Mouse (Mus musculus) thymus, postnatal 25 days (tissue): ENCODE measurements around the gene Pla1a.

Experiments
- DNase-seq: peaks from one replicate; pipeline ENCODE4 v3.0.0; 2022

The Pla1a gene

DNA sequence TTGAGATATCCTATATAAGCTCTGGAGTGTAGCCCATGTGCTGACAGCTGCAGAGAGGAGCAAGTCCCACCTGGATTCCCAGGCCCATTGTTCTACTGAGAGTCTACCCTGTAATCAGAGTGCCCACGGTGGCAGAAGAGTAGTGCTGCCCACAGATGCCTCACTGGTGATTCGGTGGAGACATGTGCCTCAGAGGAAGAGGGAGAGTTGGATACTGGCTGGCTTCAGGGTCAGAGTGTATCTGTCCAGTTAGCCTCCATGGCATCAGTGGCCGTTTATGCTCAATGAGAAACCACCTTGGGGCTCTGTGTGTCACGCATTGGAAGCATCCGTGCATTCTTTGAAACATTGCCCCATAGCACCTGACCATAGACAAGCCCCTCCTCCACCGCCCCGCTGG is 69.3 kb downstream of the Pla1a start:
- DNase-seq: no peak

DNA sequence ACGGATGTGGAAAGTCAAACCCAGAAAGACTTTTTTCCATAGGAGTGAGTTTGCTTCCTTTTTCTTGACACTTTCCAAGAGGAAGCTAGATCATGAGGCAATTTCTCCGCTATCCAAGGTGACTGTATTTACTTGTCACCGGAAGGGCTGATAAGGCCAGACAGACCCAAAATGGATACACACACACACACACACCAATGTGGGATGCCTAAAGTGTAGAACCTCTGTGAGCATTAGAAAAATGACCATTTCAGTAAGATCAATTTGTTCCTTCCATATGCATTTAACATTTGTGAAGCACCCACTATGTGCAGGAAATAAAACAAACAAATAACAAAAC is 69.7 kb downstream of the Pla1a start:
- no peak for DNase-seq

DNA sequence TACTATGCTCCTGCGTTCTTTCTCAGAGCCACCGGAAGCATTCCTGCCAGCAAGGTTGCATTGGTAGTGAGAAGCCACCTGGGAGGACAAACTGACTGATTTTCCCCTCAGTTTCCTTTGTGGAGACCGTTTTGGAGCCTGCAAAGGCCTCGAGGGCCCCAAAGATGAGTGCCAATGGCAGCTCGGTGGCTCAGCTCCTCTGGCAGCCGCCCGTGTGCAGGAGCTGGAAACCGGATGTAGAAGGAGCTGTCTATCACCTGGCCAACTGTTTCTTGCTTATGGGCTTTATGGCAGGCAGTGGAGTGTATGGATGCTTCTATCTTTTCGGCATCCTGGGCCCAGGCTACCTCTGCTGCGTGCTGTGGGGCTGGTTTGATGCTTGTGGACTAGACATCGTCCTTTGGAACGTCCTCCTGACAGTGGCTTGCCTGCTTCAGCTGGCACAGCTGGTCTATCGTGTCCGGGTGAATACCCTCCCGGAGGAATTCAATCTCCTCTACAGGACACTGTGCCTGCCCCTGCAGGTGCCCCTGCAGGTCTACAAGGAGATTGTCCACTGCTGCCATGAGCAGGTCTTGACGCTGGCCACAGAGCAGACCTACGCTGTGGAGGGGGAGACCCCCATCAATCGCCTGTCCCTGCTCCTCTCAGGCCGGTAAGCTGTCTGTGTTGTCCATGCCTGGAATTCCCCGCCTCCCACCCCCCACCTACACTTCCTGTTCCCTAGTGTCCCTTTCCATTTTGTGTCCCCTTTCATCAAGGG is 70.3 kb downstream of the Pla1a start:
- no peak for DNase-seq

DNA sequence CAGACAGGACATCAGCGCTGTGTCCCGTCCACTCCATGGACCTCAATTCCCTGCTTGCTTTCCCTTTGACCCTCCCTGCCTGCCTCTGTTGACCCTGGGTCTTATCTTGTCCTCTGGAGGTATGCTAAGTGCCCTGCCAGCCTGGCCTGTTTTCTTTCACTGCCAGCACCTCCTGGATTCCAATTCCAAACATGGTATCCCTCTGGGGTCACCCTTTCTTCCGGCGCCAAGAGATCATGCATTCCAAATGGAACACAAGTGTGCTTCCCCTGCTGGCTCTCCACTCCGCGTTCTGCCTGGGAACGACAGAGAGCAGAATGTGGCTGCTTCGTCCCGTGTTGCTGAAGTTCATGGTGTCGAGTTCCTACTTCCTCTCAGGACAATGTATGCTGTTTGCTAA is 71.0 kb downstream of the Pla1a start, which contains the start of gene Popdc2:
Gene Popdc2, plus strand, starts transcription at position 277 of the 400 bp plus-strand sequence.
- no peak for DNase-seq

DNA sequence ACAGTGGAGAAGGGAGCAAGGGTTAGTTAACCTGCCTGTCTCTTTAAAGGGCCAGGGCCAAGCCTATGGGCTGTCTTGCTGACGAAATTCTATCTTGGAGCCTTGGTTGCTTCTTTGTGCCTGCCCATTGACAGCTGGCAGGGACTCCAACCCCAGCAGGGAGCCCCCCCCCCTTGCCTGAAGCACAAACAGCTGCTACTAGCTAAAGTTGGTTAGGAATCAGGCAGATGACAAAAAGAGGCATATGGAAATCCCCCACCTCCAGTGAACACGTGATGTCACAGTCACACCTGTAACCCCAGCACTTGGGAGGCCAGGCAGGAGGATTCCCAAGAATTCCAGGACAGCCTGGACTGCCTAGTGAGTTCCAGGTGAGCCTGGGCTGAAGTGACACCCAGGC is 72.6 kb downstream of the Pla1a start:
- DNase-seq: no peak

DNA sequence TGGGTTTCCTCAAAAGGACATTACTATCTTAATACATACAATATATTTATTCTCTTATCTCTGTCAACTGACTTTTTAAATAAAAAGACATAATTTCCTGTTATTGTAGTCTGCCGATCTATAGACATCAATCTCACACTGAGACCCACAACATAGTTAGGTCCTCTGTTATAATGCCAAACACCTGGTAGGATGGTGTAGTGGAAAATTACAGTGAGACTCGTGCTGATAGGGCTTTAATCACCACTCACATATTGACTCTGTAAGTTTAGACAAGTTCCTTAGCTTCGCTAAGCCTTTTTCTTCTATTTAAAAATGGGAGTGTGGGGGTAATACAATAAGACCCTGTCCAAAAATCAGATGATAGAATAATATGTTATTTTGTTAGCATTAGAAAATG is 73.1 kb downstream of the Pla1a start:
- no peak for DNase-seq

DNA sequence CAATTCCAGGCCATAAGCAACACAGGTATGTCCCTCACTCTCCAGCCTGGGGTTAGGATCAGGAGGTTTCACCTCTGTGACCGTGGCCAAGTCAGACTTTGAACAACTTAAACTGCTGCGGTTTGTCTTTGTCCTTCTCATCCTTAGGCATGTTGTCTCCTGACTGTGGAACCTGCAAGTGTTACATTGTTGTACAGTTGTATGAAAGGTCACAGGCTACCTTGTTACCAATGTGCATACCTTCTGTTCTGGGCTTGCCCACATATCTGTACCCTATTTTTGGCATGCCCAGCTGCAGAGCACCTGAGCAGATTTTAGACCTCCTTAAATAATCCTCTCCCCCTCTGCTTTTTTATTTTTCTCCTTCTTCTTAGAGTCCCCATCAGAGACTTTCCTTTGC is 73.7 kb downstream of the Pla1a start:
- DNase-seq: no peak

DNA sequence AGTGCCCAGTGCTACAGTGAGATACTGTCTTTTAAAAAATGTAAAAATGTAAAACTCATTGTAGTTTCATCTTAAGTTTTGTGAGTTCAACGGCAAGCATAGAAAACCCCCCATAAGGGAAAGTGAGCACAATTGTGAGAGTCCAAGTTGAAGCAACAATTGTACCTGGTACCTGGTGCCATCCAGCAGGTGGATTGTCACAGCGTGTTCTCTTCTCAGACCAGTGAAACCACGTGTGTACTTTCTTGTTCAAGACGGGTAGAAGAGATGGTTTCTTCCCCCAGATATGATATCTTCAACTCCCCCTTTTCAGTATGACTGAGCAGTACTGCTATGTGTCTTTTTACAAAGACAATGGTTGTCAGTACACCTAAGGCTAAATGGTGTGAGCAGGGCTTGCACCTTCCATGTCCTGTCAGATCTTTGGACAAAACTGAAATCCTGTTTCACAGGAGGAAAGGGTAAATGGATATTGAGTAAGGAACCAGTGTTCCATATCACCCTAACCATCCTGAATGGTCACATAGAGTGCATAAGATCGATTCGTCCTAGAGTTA is 74.6 kb downstream of the Pla1a start:
- no peak for DNase-seq

DNA sequence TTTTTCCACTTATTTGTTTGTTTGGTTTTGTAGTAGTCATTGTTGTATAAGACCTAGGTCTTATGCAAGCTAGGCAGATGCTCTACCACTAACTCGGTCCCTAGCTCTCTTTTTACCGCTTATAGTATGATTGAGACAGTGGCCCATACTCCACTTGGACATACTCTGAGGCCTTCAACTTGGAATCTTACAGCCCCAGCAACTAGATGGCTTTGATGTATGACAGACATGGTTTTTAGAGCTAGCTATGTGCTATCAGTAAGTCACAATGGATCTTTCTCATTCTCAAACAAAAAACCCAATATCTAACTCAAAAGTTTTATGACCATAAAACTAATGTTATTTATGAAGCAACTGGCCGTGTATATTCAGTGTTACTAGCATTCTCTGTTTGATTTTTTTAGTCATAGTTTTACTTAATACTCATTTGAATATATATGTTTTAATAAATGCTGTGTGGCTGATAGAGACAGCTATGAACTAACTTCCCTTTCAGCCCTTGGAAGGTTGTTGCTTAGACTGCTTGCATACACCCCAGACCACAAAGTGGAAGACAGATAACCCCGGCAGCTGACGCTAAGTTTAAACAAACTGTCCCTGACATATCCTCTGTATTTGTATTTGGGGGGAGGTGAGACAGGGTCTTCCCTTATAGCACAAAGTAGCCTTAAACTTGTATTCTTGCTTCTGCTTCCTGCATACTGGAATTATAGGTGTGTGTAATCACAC is 78.6 kb downstream of the Pla1a start:
- DNase-seq: no peak

DNA sequence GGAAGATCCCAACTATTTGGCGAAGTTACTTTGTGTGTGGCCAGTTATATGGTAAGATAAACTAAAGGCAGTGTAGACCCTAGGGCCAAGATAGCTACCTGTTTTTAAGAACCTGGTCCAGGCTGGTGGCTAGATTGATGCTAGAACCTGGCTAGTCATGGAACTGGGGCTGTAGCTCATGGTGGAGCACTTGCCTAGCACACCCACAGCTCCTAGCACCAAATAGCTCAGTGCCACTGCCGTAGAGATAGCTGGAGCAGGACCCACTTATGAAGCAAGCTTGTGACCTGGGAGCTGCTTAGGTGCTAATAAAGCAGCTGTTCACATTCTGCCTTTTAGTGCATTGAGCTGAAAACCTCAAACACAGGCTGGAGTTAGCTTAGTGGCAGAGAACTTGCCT is 79.3 kb downstream of the Pla1a start:
- DNase-seq: no peak

DNA sequence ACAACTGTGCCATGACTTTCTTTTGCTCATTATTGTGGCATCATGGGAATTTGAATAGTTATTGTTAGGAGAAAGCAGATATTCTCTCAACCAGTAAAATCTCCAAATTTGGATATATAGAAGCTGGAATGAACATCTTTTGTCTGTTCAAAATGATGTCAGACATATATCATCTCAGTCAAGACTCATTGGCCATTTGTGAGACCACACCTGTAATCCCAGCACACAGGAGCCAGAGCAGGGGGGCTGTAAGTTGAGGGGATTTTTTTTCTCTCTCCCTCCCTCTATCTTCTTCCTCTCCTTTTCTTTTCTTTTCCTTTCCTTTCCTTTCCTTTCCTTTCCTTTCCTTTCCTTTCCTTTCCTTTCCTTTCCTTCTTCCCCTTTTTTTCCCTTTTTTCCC is 80.1 kb downstream of the Pla1a start:
- no peak for DNase-seq

DNA sequence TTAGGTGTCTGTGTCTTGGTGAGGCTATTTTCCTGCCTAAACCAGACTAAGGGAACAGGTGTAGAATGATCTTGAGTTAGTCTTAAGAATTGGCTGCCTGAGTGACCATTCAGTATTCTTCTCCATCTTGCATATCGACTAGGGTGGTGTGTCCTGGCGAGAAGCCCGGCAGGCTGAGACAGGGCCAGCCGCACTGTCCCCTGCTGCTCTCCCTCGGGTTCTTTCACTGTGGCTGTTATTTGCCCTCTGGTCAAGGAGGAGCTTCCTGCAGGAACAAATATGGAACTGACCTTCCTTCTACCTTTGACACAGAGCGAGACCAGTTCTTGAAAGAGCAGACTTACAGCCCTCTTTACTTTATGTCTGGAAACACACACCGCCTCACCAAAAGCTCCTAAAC is 80.9 kb downstream of the Pla1a start:
- no peak for DNase-seq

DNA sequence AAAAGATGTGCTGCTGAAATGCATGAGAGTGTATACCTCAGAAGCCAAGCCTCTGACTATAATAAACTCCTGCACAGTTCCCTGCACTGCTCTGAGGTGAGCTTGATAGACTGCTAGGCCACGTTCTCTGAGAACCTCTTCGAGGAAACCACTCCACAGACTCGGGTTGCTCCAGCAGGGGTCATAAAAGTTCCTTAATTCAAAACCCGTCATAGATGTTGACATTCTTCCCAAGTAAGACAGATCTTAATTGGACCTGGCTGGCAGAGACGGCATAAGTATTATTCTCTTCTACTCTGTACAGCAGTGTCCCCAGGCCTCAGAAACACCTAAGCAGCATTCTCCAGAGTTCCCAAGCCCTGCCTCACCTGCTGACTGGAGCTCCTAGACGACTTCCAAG is 82.0 kb downstream of the Pla1a start:
- no peak for DNase-seq

DNA sequence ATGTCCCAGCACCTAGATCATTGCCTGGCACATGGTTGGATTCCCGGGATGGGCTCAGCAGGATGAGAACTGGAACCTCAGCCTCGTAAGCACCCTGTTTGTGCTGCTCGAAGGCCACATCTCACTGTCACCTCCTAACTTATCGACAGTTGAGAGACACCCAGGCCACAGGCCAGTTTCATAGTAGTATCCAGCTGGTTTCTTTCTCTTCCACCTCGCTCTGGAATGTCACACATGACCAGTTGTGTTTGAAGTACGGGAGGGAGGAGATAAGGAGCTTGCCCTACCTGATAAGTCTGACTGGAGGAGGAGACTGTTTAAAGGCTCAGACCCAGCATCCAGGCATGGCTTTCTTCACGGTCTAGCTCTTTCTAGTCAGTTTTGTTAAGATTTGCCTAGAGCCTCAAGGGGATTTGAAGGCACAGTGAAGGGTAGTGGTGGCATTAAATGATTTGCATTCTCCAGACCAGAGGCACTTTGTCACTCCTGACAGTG is 82.5 kb downstream of the Pla1a start:
- no peak for DNase-seq

DNA sequence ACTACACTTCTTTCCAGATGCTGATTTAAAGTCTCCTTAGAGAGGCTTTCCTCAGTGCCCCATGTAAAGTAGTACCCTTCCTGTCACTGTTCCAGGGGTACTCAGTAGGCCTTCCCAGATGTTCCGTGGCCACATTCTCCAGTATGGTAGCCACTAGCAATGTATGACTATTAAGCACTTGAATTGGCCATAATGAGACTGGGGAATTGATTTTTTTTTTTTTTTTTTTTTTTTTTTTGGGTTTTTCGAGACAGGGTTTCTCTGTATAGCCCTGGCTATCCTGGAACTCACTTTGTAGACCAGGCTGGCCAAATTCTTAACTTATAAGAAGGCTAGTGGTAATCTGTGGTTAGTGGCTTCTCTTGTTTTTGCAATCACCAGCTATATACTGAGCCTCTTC is 83.1 kb downstream of the Pla1a start:
- no peak for DNase-seq

DNA sequence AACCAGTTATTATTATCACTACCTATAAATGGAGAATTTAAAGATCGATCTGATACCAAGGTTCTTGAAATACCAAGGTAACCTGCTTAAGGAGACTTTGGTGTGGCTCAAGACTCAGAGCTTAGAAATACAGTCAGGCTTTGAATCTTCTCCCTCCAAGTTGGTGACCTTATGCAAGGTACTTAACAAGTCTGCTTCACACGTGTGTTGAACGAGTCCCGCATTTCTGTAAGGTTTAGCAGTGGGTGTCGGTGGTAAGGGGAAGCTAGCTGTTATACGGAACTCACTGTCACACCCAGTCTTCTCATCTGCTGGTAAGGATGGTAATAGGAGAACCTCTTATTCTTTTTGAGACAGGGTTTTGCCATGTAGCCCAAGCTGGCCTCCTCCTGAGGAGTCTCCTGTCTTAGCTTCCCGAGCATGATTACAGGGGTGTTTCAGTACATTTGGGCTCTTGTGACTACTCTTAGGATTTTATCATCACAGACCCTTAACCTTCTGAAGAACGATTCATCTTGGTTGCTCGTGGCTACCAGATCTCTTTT is 84.7 kb downstream of the Pla1a start:
- DNase-seq: no peak

DNA sequence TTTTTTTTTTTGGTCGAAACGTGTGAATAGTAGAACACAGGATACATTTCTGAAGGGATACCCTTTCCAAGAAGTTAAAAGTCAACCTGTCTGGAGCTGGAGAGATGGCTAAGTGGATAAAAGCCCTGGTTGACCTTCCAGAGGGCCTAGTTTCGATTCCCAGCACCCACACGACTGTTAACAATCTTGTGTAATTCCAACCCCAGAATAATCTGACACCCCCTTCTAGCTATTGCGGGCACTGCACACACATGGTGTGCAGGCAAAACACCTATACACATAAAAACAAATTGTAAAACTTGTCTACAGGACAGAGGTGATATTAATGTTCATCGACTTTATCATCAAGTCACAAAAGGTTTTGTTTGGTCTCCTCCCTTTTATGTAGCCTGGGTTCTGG is 85.4 kb downstream of the Pla1a start:
- DNase-seq: no peak

DNA sequence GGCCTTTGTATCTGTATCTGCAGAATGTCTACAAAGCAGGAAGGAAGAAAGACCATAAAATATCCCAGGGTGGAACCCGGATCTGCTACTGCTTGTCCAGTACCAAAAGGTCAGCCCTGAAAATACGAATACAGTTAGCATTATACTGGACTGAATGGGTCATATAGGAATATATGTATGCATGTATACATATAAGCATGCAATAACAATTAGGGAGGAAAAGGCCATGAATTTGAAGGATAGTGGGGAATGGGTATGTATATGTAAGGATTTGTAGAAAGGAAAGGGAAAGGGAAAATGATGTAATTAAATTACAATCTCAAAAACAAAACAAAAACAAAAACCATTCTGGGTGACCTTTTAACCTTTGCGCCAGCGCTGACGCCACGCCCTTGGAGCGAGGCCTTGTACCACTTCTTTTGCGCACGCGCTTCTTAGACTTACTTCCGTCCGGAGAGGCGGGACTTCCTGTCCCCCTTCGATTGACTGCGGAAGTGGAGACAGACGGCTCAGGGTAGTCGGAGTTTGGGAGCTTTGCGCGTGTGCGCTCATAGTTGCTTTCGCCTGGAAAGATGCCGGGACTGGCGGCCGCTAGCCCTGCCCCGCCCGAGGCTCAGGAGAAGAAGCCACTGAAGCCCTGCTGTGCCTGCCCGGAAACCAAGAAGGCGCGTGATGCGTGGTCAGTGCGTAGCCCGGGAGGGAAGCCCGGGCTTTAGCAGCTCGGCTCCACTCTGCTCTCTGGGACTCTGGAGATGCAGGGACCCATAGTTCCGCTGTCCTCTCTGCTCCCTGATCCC is 86.2 kb downstream of the Pla1a start, which contains the start of the genes Cox17 and Gm21987:
Gene Cox17, plus strand, starts transcription at position 463 of the 797 bp plus-strand sequence.
Gene Gm21987, plus strand, starts transcription at position 512 of the 797 bp plus-strand sequence.
- DNase-seq: peak; percentile 91
